Mouse (Mus musculus) olfactory bulb, adult 2 months (tissue): ENCODE measurements around the gene Sprr2e.

Experiments used
- CTCF ChIP-seq: fragments of 200-500 bp; IDR thresholded peaks from 2 replicates; pipeline ENCODE4 v1.5.1; 2012; ENCODE audit warnings: low read depth, mild to moderate bottlenecking, low read length, moderate library complexity; ENCODE audit not compliant: insufficient read depth
- POLR2A ChIP-seq: fragments of 200-500 bp; IDR thresholded peaks from 2 replicates; pipeline ENCODE4 v1.6.1; 2012; ENCODE audit warnings: mild to moderate bottlenecking, low read depth, low read length, moderate library complexity; ENCODE audit not compliant: insufficient read depth

GRCm38 (mm10) chr3:92317384-92317783 is 34.6 kb upstream of the Sprr2e start:
- TF ChIP-seq POLR2A (no peak), CTCF (no peak)
